Mouse (Mus musculus) forebrain, embryonic 11.5 days (tissue): Measurements from ENCODE around the gene Rpn2. TPM values are rescaled to one million over a fixed set of nuclear protein-coding genes. Genes with fewer than 3 reads are reported as not detected.

Source experiments
- ATAC-seq: fragments of 200-750 bp; cut with Nextera tagmentation; replicated peaks from 2 replicates; pipeline ENCODE4 v1.8.0; 2017; ENCODE audit warnings: moderate TSS enrichment; ENCODE audit not compliant: low FRiP score
- DNase-seq: peaks from one replicate; pipeline ENCODE4 v3.0.0-alpha.2; 2017; ENCODE audit warnings: low spot score
- H3K27ac ChIP-seq: fragments of 300-500 bp; sonication (generic); 2 replicates; pipeline ENCODE4 v1.5.1; 2014; ENCODE audit warnings: low read depth, low read length
- H3K27me3 ChIP-seq: fragments of 300-500 bp; sonication (generic); 2 replicates; pipeline ENCODE4 v1.6.1; 2014; ENCODE audit warnings: mild to moderate bottlenecking, low read length, mixed read lengths; ENCODE audit not compliant: control insufficient read depth, insufficient read depth
- H3K36me3 ChIP-seq: fragments of 300-500 bp; sonication (generic); 2 replicates; pipeline ENCODE4 v1.6.1; 2014; ENCODE audit warnings: mild to moderate bottlenecking, low read length, moderate library complexity, mixed read lengths; ENCODE audit not compliant: control insufficient read depth, insufficient read depth
- H3K4me1 ChIP-seq: fragments of 300-500 bp; sonication (generic); replicated peaks from 2 replicates; pipeline ENCODE4 v1.6.1; 2014; ENCODE audit warnings: low read length, mixed read lengths; ENCODE audit not compliant: control insufficient read depth, insufficient read depth
- H3K4me2 ChIP-seq: fragments of 300-500 bp; sonication (generic); 2 replicates; pipeline ENCODE4 v1.6.1; 2014; ENCODE audit warnings: low read depth, mild to moderate bottlenecking, low read length, moderate library complexity, mixed read lengths; ENCODE audit not compliant: severe bottlenecking
- H3K4me3 ChIP-seq: fragments of 300-500 bp; sonication (generic); 2 replicates; pipeline ENCODE4 v1.5.1; 2014; ENCODE audit warnings: low read depth, low read length
- H3K9ac ChIP-seq: fragments of 300-500 bp; sonication (generic); 2 replicates; pipeline ENCODE4 v1.6.1; 2014; ENCODE audit warnings: low read length
- H3K9me3 ChIP-seq: fragments of 300-500 bp; sonication (generic); 2 replicates; pipeline ENCODE4 v1.6.1; 2016; ENCODE audit warnings: low read length, mixed read lengths; ENCODE audit not compliant: control insufficient read depth
- WGBS: fragments of 180-500 bp; shearing (Covaris S2); extraction: QIAGEN DNeasy Blood & Tissue Kit; methylation state at CpG from one replicate; pipeline ENCODE4 v1.1.7; 2014; 5-methylcytosine and 5-hydroxymethylcytosine counted together
- polyA plus RNA-seq: library from polyadenylated mRNA; unstranded; fragments of >200 nt; fragmentation: Nextera tagmentation; extraction: Ambion mirVana; gene quantifications from 2 replicates; pipeline ENCODE4 v1.2.1, GENCODE M21; 2014

Gene Rpn2
- polyA plus RNA-seq, 1 experiment from 2014 or later, result 277 TPM

DNA sequence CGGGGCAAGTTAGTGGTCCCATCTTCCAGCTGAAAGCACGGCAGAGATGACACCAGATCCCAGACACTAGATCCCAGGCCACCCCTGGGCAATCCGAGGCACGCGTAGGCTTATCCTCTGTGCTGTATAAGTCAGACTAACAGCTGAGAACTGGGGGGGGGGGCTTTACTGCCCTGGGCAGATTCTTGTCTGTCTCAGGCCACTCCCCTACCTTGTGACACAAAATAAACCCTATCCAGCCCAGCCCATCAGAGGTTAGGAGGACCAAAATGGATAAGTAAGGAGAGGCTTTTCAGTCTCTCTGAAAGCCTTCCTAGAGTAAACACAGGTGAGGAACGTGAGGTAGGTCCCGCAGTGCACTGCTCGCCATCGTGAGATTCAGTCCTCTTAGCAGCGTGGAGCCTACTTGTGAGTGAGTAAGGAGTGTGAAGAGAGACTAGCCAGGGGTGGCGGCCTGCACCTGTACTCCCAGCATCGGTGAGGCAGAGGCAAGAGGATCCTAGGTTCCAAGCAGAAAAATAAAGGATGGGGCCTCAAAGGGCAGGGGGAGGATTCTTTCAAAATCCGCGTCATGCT is 37.6 kb downstream of the Rpn2 start:
- 87% methylated on average over 14 of the region's 14 CpGs for WGBS
- H3K4me1 ChIP-seq, result peaks cover 4% of the 10 kb centered on the region; the same call in 1 of the 2 replicates
- peaks cover 26% of the 10 kb centered on the region for H3K36me3 ChIP-seq
- ATAC-seq, result no peak
- no peak overlapping the region for H3K27ac ChIP-seq
- no peaks in the 10 kb centered on the region for H3K9me3 ChIP-seq
- H3K27me3 ChIP-seq, result no peaks in the 10 kb centered on the region
- H3K4me2 ChIP-seq, result no peak overlapping the region
- DNase-seq, result no peak
- H3K4me3 ChIP-seq, result no peak overlapping the region
- no peak overlapping the region for H3K9ac ChIP-seq

DNA sequence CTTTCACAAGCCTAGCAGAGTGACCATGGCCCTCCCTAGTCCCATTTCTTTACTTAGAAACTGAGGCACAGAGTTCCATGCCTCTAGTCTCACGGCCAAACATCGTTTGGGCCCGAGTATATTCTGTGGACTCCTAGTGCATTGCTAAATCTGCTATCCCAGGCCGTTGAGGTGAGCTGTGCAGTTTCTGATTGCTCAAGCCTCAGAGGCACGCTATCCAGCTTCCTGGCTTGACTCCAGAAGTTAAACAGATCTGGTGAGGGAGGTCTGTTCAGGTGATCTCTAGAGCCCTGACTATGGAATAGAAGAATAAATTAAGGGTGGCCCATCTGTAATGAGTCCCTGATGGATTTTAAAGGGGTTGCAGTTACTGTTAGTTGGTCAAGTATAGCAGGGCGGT is 38.4 kb downstream of the Rpn2 start:
- Histone ChIP-seq H3K9me3 (no peaks in the 10 kb centered on the region), H3K36me3 (peaks cover 28% of the 10 kb centered on the region), H3K4me1 (peaks cover 4% of the 10 kb centered on the region; the same call in 1 of the 2 replicates), H3K4me2 (no peak overlapping the region), H3K9ac (no peak overlapping the region), H3K27me3 (no peaks in the 10 kb centered on the region), H3K27ac (no peak overlapping the region), H3K4me3 (no peak overlapping the region)
- DNase-seq (no peak), ATAC-seq (no peak)
- 94% methylated on average over 6 of the region's 6 CpGs for WGBS

DNA sequence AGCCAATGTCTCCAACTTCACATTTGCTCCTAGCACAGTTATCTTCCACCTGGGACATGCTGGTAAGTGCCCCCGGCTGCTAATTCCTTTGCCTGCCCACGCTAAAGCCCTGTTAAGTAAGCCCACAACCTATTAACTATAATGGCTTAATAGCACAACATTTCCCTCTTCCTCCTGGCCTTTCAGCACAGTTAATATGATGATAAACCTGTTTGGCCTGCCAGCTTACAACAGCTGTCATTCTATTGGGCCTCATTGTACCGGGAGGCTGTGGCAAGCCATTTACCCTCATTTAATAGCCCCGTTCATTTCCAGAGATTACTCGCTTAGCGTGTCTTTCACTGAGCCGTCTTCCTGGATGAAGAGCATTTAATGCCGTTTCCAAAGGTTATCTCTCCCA is 41.3 kb downstream of the Rpn2 start:
- no peaks in the 10 kb centered on the region for H3K27me3 ChIP-seq
- H3K4me2 ChIP-seq, result no peak overlapping the region
- no peaks in the 10 kb centered on the region for H3K9me3 ChIP-seq
- H3K4me3 ChIP-seq, result no peak overlapping the region
- H3K27ac ChIP-seq, result no peak overlapping the region
- H3K36me3 ChIP-seq, result peaks cover 23% of the 10 kb centered on the region
- ATAC-seq (no peak), DNase-seq (no peak)
- no peak overlapping the region for H3K9ac ChIP-seq
- no peaks in the 10 kb centered on the region; the same call in 1 of the 2 replicates for H3K4me1 ChIP-seq
- WGBS, result 71% methylated on average over 8 of the region's 8 CpGs

DNA sequence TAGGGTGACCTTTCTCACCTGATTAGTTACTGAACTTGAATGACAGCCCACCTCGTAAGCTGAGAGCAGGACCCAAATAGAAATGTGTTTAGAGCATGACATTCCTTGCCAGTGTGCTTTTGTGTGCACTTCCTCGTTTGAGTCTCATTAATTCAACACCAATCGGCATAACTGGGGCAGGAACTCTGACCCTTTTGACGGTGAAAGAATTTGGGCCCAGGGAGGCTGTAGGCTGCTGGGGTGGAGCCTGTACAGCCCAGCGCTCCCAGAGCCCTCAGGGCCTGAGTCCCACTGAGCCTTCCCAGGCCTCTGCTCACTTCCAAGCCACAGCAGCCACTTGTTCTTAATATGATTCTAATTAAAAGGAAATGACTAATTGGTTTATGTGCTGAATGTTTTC is 42.1 kb downstream of the Rpn2 start:
- Histone ChIP-seq H3K27me3 (no peaks in the 10 kb centered on the region), H3K4me2 (no peak overlapping the region), H3K9ac (no peak overlapping the region), H3K4me3 (no peak overlapping the region), H3K27ac (no peak overlapping the region), H3K36me3 (peaks cover 22% of the 10 kb centered on the region), H3K4me1 (no peaks in the 10 kb centered on the region; the same call in 1 of the 2 replicates), H3K9me3 (no peaks in the 10 kb centered on the region)
- DNase-seq, result no peak
- ATAC-seq, result no peak
- WGBS, result 27% methylated on average over 5 of the region's 5 CpGs

DNA sequence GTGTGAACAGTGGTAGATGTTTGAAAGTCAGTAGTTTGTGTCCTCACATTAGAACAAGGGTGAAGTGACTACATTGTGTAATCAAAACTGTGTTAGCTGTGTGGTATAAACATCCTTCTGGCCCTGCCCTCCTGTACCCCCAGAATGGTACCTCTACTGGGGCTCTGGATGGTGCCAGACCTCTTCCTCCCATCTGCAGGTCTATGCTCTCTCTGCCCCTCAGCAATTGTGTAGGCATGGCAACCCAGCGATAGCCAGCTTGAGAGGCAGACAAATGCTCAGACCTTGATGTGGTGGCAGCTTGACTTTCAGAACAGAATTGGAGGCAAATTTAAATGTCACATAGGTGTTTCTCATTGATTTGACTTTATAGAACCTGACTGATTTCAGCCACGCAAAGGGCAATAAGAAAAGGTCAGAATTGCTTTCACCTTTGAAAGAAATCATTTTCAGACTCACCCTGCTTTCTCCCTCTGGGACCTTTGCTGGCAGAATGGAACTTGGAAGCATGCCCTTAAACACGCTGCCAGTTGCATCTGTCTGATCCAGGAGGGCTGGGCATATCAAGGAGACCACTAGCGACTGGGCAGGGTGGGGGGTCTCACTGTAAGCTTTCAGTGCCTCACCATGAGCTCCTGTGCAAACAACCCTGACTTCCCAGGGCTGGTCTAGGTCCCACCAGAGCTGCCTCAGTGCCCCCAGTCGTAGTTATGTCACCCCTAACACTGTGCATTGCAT is 43.4 kb downstream of the Rpn2 start:
- H3K9ac ChIP-seq, result no peak overlapping the region
- ATAC-seq, result no peak
- no peak overlapping the region for H3K4me3 ChIP-seq
- H3K4me2 ChIP-seq, result no peak overlapping the region
- no peaks in the 10 kb centered on the region for H3K27me3 ChIP-seq
- 89% methylated on average over 5 of the region's 5 CpGs for WGBS
- no peaks in the 10 kb centered on the region for H3K9me3 ChIP-seq
- H3K36me3 ChIP-seq, result peaks cover 19% of the 10 kb centered on the region; the same call in 1 of the 2 replicates
- DNase-seq, result no peak
- no peak overlapping the region for H3K27ac ChIP-seq
- H3K4me1 ChIP-seq, result peaks cover under 1% of the 10 kb centered on the region; the same call in 1 of the 2 replicates

DNA sequence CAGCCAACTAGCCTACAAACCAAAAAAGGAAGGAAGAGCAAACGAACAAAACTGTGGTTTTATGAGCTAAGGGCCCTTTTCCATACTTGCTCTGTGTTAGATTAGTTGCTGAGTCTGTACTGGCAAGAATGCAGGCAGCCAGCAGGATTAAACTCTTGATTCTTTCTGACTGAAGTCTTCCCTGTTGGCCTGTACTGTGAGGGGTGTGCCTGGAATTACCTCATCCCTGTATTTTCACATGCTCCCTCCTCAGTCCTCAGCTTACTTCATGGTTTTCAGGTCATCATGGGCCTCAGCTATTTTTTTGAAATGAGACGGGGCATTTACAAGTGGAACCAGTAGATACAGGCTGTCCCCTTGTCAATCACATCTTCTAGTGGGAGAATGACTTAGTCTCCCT is 46.4 kb downstream of the Rpn2 start:
- Histone ChIP-seq H3K9me3 (no peaks in the 10 kb centered on the region), H3K9ac (no peak overlapping the region), H3K4me3 (no peak overlapping the region), H3K36me3 (peaks cover 13% of the 10 kb centered on the region; the same call in 1 of the 2 replicates), H3K4me1 (peaks cover 21% of the 10 kb centered on the region), H3K4me2 (no peak overlapping the region), H3K27ac (no peak overlapping the region), H3K27me3 (no peaks in the 10 kb centered on the region)
- DNase-seq, result no peak
- 82% methylated on average over 2 of the region's 2 CpGs for WGBS
- no peak for ATAC-seq

DNA sequence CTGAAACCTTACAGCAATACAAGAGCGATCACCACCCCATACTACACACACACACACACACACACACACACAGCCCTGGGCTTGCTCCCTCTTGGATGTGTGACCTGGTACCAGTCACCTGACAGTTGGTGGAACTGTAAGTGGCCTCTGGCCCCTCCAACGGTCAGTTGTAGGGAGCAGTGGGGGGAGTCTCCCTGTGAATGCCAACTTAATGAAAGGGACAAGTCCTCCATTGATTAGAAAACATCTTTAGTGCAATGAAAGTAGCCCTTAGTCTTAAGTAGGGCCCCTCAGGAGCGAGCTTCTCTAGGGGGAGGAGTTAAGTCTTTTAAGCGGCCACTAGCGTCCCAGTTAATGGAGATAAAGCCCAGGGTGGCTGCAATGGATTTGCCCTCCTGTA is 49.3 kb downstream of the Rpn2 start:
- Histone ChIP-seq H3K36me3 (peaks cover 5% of the 10 kb centered on the region; the same call in 1 of the 2 replicates), H3K9ac (peak overlapping the region; percentile 45; the same call in 1 of the 2 replicates), H3K4me1 (peaks cover 23% of the 10 kb centered on the region), H3K9me3 (no peaks in the 10 kb centered on the region), H3K4me2 (no peak overlapping the region), H3K27ac (peak overlapping the region; percentile 89), H3K27me3 (no peaks in the 10 kb centered on the region), H3K4me3 (no peak overlapping the region)
- ATAC-seq, result peak; percentile 83
- DNase-seq, result peak; percentile 69
- WGBS, result 9% methylated on average over 5 of the region's 5 CpGs

DNA sequence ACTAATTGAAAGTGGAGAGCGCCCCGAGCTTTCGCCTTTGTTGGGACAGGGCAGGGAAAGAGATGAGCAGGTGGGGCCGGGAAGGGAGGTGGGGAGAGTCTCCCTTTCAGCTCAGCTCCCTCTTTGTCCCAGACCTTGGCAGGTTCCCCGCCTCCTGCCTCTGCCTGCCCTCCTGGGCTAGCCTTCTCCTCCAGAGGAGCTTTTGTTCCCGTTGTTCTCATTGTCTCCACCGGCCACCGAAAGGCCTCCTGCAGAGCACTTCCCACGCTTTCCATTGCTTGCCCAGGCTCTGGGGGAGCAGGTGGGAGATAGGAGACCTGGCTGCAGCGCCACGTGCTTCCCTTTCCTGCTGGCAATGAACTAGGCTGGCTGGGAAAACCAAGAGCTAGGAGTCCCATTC is 49.8 kb downstream of the Rpn2 start:
- Histone ChIP-seq H3K9ac (peak overlapping the region; percentile 45; the same call in 1 of the 2 replicates), H3K4me1 (peaks cover 23% of the 10 kb centered on the region), H3K27ac (peak overlapping the region; percentile 89), H3K4me2 (no peak overlapping the region), H3K27me3 (no peaks in the 10 kb centered on the region), H3K4me3 (no peak overlapping the region), H3K36me3 (no peaks in the 10 kb centered on the region; the same call in 1 of the 2 replicates), H3K9me3 (no peaks in the 10 kb centered on the region)
- peak; percentile 88 for DNase-seq
- peak; percentile 91 for ATAC-seq
- WGBS, result 8% methylated on average over 11 of the region's 11 CpGs
